Mouse (Mus musculus) ovary, postnatal 14 days (tissue): ENCODE data around the gene Nxnl2.

Experiments used
- DNase-seq: peaks from one replicate; pipeline ENCODE4 v3.0.0; 2022; ENCODE audit warnings: low spot score

Gene Nxnl2

GRCm38 (mm10) chr13:51170691-51171680 lies at the start of gene Nxnl2:
Gene Nxnl2 (plus strand): TSS chr13:51171022.
- DNase-seq: peak; percentile 45

- no peak for DNase-seq
These were observed 48.9 kb upstream of the Nxnl2 start for GRCm38 (mm10) chr13:51121966-51122365.

- DNase-seq: no peak
These were observed 48.1 kb upstream of the Nxnl2 start for GRCm38 (mm10) chr13:51122771-51123170.

- DNase-seq: no peak
These were observed 45.5 kb upstream of the Nxnl2 start for GRCm38 (mm10) chr13:51125357-51125756.

GRCm38 (mm10) chr13:51127906-51128305 lies 42.9 kb upstream of the Nxnl2 start:
- DNase-seq: no peak

GRCm38 (mm10) chr13:51128417-51128816 lies 42.4 kb upstream of the Nxnl2 start:
- no peak for DNase-seq

- no peak for DNase-seq
These were observed 39.6 kb upstream of the Nxnl2 start for GRCm38 (mm10) chr13:51131179-51131578.

- DNase-seq: no peak
These were observed 34.5 kb upstream of the Nxnl2 start for GRCm38 (mm10) chr13:51136315-51136714.

GRCm38 (mm10) chr13:51136996-51137701 lies 33.7 kb upstream of the Nxnl2 start:
- no peak for DNase-seq

GRCm38 (mm10) chr13:51137702-51138031 lies 33.2 kb upstream of the Nxnl2 start:
- no peak for DNase-seq

- DNase-seq: no peak
These were observed 23.7 kb upstream of the Nxnl2 start for GRCm38 (mm10) chr13:51147106-51147505.

- no peak for DNase-seq
These were observed 17.7 kb upstream of the Nxnl2 start for GRCm38 (mm10) chr13:51152966-51153669.

GRCm38 (mm10) chr13:51153670-51154030 lies 17.2 kb upstream of the Nxnl2 start:
- DNase-seq: no peak

- no peak for DNase-seq
These were observed 15.4 kb upstream of the Nxnl2 start for GRCm38 (mm10) chr13:51155178-51156013.

- DNase-seq: no peak
These were observed 14.8 kb upstream of the Nxnl2 start for GRCm38 (mm10) chr13:51156014-51156386.

- no peak for DNase-seq
These were observed 13.5 kb upstream of the Nxnl2 start for GRCm38 (mm10) chr13:51157291-51157690.

- no peak for DNase-seq
These were observed 9.2 kb upstream of the Nxnl2 start for GRCm38 (mm10) chr13:51161672-51162071.

GRCm38 (mm10) chr13:51162246-51162645 lies 8.6 kb upstream of the Nxnl2 start:
- DNase-seq: no peak

GRCm38 (mm10) chr13:51166711-51167110 lies 4.1 kb upstream of the Nxnl2 start:
- no peak for DNase-seq

GRCm38 (mm10) chr13:51170215-51170614 lies 607 bp upstream of the Nxnl2 start:
- no peak for DNase-seq

GRCm38 (mm10) chr13:51172601-51173000 lies 1.8 kb downstream of the Nxnl2 start:
- DNase-seq: no peak

- no peak for DNase-seq
These were observed 8.1 kb downstream of the Nxnl2 start for GRCm38 (mm10) chr13:51178932-51179331.
